Mouse (Mus musculus) left cerebral cortex, postnatal 14 days (tissue): ENCODE measurements around the gene Ap3d1. TPM values are rescaled to one million over a fixed set of nuclear protein-coding genes. Genes with fewer than 3 reads are reported as not detected.

Experiments
- DNase-seq, 2 experiments: peaks; one replicate each; pipeline ENCODE4 v3.0.0; 2021 to 2022; ENCODE audit warnings: low spot score in 2 of 2, mixed read lengths in 1 of 2
- intact Hi-C: fragments of 180-260 bp; cut with DNase I; formaldehyde crosslinking; loops from one replicate; pipeline ENCODE4 v1.15.1; 2025
- total RNA-seq, 2 experiments: library from RNA; stranded (reverse); gene quantifications; 2 replicates each; pipeline ENCODE4 v1.2.3; 2021

Gene Ap3d1
- total RNA-seq, 2 experiments from 2014 or later: 143 to 147 TPM

DNA sequence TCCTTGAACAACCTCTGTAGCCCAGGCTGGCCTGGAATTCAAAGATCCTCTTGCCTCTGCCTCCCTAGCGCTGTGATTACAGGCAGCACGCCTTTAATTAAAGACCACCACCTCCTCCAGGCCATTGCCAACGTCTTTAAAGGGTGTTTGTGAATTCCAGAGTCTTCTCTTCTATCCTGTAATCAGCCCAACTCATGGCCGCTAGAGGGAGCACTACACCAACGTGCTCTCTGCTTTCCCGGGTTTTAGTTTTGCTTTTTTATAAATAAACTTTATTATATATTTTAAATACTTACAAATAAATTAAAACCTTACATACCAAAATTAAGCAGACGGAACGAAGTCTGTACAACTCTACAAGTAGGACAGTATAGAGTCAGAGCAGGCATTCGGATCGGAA lies 82.9 kb downstream of the Ap3d1 start:
- intact Hi-C loops: loop anchor here (1.0 kb wide), 1 partner anchor 25 kb away; no protein-coding TSS in a partner anchor

DNA sequence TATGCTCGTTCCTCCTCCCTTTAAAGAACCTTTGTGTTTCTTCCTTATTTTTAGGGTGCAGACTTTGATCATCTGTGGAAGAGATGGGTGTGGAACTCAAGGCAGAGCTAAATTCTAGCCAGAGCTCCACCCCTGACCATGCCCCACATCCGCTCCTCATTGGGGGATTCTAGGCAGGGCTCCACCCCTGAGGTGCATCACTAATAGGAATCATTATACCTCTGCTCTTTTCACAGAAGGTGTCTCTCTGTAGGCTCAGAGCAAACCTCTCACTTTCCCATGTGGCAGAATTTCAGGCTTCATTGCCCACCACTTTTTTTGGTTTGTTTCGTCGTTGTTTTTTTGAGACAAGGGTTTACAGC lies 83.2 kb downstream of the Ap3d1 start:
- DNase-seq: no peak
- intact Hi-C loops: loop anchor here (1.0 kb wide), 1 partner anchor 25 kb away; no protein-coding TSS in a partner anchor

More for the DNA sequence above, 82.9 kb downstream of the Ap3d1 start:
- peak; percentile 75 to 86 for DNase-seq

DNA sequence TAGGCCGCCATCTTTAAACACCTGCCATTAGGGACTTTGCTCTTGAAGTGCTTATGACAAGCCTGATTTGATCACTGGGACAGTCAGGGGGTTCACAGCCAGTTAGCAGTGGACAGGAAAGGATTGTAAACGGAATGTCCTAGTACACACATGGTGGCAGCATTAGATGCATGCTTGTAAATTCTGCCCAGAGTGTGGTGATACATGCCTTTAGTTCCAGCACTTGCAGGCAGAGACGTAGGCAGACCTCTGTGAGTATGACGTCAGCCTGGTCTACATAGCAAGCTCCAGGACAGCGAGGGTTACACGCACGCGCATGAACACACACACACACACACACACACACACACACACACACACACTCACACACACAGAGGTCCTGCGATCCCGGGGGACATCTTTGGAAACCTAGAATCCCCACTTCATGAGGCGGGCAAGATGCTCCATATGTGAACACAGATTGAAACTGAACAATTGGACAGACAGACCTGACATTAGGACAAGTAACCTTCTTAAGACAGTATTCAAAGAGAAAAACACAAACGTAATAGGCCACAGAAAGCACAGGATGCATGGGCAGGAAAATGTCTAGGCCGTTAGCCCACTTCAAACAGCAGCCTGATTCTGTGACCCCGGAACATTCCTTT lies 83.7 kb downstream of the Ap3d1 start:
- DNase-seq: no peak
- intact Hi-C loops: no loop called here

Other genes starting within 250 kb of the Ap3d1 start
- gene Onecut3, start 247.4 kb downstream of the Ap3d1 start, total RNA-seq: not detected
- under 1 TPM; 0.15 TPM for gene Atp8b3, start 203.1 kb downstream of the Ap3d1 start, total RNA-seq
- gene Rexo1, start 180.7 kb downstream of the Ap3d1 start, total RNA-seq: 10 to 100 TPM; 44.5 to 46.3 TPM
- 10 to 100 TPM; 46.7 to 48.0 TPM for gene Klf16, start 164.9 kb downstream of the Ap3d1 start, total RNA-seq
- gene Abhd17a, start 151.9 kb downstream of the Ap3d1 start, total RNA-seq: 100 to 1,000 TPM; 212 to 220 TPM
- gene Scamp4, start 139.4 kb downstream of the Ap3d1 start, total RNA-seq: 10 to 100 TPM; 35.8 to 39.3 TPM
- gene Adat3, start 139.4 kb downstream of the Ap3d1 start, total RNA-seq: 1 to 10 TPM; 2.8 TPM
- gene Gm49322, start 136.2 kb downstream of the Ap3d1 start, total RNA-seq: 1 to 10 TPM; 2.6 to 2.8 TPM
- 100 to 1,000 TPM; 188 to 196 TPM for gene Csnk1g2, start 119.4 kb downstream of the Ap3d1 start, total RNA-seq
- 10 to 100 TPM; 88.3 to 93.5 TPM for gene Btbd2, start 85.2 kb downstream of the Ap3d1 start, total RNA-seq
- gene Mknk2, start 64.2 kb downstream of the Ap3d1 start, total RNA-seq: 10 to 100 TPM; 38.4 to 46.7 TPM
- gene Mob3a, start 40.3 kb downstream of the Ap3d1 start, total RNA-seq: 10 to 100 TPM; 15.0 to 20.2 TPM
- gene Izumo4, start 40.1 kb downstream of the Ap3d1 start, total RNA-seq: 10 to 100 TPM; 52.8 to 55.3 TPM
- 10 to 100 TPM; 59.1 to 66.7 TPM for gene Dot1l, start 12.9 kb upstream of the Ap3d1 start, total RNA-seq
- 10 to 100 TPM; 42.7 to 43.6 TPM for gene Sf3a2, start 55.9 kb upstream of the Ap3d1 start, total RNA-seq
- gene Plekhj1, start 56.4 kb upstream of the Ap3d1 start, total RNA-seq: 10 to 100 TPM; 60.0 to 62.8 TPM
- 1 to 10 TPM; 1.6 to 1.9 TPM for gene Amh, start 63.0 kb upstream of the Ap3d1 start, total RNA-seq
- gene Jsrp1, start 71.2 kb upstream of the Ap3d1 start, total RNA-seq: 1 to 10 TPM; 2.5 to 2.9 TPM
- gene Oaz1, start 84.4 kb upstream of the Ap3d1 start, total RNA-seq: 100 to 1,000 TPM; 433 to 483 TPM
- 10 to 100 TPM; 30.0 to 33.0 TPM for gene Lingo3, start 101.8 kb upstream of the Ap3d1 start, total RNA-seq
- gene Lsm7, start 112.9 kb upstream of the Ap3d1 start, total RNA-seq: 10 to 100 TPM; 46.4 to 52.7 TPM
- 10 to 100 TPM; 81.8 to 89.3 TPM for gene Sppl2b, start 113.0 kb upstream of the Ap3d1 start, total RNA-seq
- under 1 TPM; 0.13 to 0.18 TPM for gene Tmprss9, start 129.6 kb upstream of the Ap3d1 start, total RNA-seq
- 100 to 1,000 TPM; 145 to 157 TPM for gene Timm13, start 158.7 kb upstream of the Ap3d1 start, total RNA-seq
- 10 to 100 TPM; 19.7 to 20.1 TPM for gene Lmnb2, start 176.0 kb upstream of the Ap3d1 start, total RNA-seq
- 10 to 100 TPM; 11.9 to 12.5 TPM for gene Gadd45b, start 187.8 kb upstream of the Ap3d1 start, total RNA-seq